9 mouse cellular contexts compared by ENCODE assay signal in genomic region chr15:78844791-78845190, GRCm38 (mm10). TPM values are rescaled to one million over a fixed set of nuclear protein-coding genes. Genes with fewer than 3 reads are reported as not detected.
A peak's percentile ranks its signal among the peaks of the same experiment; 100 is the strongest.
DNase-seq lines count a peak whose midpoint lies in the region; ATAC-seq and TF ChIP-seq lines count a peak whose summit lies in the region.
"Had no signal": no experiment of that assay in that cellular context is flagged by ENCODE, and none has a peak within 500 bp of the region (broad histone marks: within the 10 kb centered on the region; RNA-seq: fewer than 3 reads in every experiment).

No protein-coding gene starts in this region.

- no peak for TF ChIP-seq CTCF in thymus, adult 2 months (IDR thresholded peaks at IDR 0.05; ENCODE audit: borderline replicate concordance, control insufficient read depth, extremely low read depth, insufficient read depth, low read length, poor library complexity)

- no peaks in the 10 kb centered on the region; the same call in 1 of the 2 replicates for H3K36me3 ChIP-seq in heart, embryonic 11.5 days (ENCODE audit: control insufficient read depth, insufficient read depth, low read length)
- H3K36me3 ChIP-seq in kidney, embryonic 14.5 days (ENCODE audit: control insufficient read depth, insufficient read depth, low read length), result peaks cover 18% of the 10 kb centered on the region; the same call in 1 of the 2 replicates
- no peaks in the 10 kb centered on the region for H3K36me3 ChIP-seq in thymus, adult 2 months (ENCODE audit: control insufficient read depth, insufficient read depth, low read length)

- DNase-seq in MN1 (ENCODE audit: low spot score), result peak; percentile 77
- peak; percentile 93 for DNase-seq in adrenal gland, adult (ENCODE audit: inconsistent age in 2 of 2, low spot score in 1 of 2)
- peak; percentile 78 for DNase-seq in lung, postnatal 14 days
- no peak for DNase-seq in thymus, adult 2 months
- no peak for DNase-seq in left cerebral cortex, adult 18-20 months (ENCODE audit: low spot score in 2 of 2)

- H3K9me3 ChIP-seq in heart, embryonic 11.5 days (replicated peaks; ENCODE audit: control insufficient read depth, low read length), result no peaks in the 10 kb centered on the region
- no peaks in the 10 kb centered on the region for H3K9me3 ChIP-seq in kidney, embryonic 14.5 days (ENCODE audit: control insufficient read depth, low read length)

- peaks cover 44% of the 10 kb centered on the region for H3K4me1 ChIP-seq in heart, embryonic 11.5 days (ENCODE audit: control insufficient read depth, insufficient read depth, low read length)
- peaks cover 42% of the 10 kb centered on the region for H3K4me1 ChIP-seq in kidney, embryonic 14.5 days (ENCODE audit: control insufficient read depth, insufficient read depth, low read length)
- H3K4me1 ChIP-seq in thymus, adult 2 months (replicated peaks; ENCODE audit: control insufficient read depth, insufficient read depth, low read length), result peaks cover 24% of the 10 kb centered on the region

- 27% methylated on average over 9 of the region's 9 CpGs for WGBS in heart, embryonic 11.5 days (ENCODE audit: insufficient replicate concordance)
- 21% methylated on average over 9 of the region's 9 CpGs for WGBS in kidney, embryonic 14.5 days
- 79% methylated on average over 9 of the region's 9 CpGs for WGBS in thymus, adult 2 months

- TF ChIP-seq POLR2A in thymus, adult 2 months (IDR thresholded peaks at IDR 0.05; ENCODE audit: control insufficient read depth, extremely low read depth, insufficient read depth, low read length, poor library complexity), result no peak

- ATAC-seq in heart, embryonic 11.5 days (replicated peaks; ENCODE audit: insufficient number of reproducible peaks, low FRiP score, low TSS enrichment), result no peak
- no peak for ATAC-seq in kidney, embryonic 14.5 days (ENCODE audit: low FRiP score, low TSS enrichment)

- peak overlapping the region; percentile 93 for H3K27ac ChIP-seq in heart, embryonic 11.5 days (ENCODE audit: low read depth, low read length)
- peak overlapping the region; percentile 91; the same call in 1 of the 2 replicates for H3K27ac ChIP-seq in kidney, embryonic 14.5 days (ENCODE audit: low read depth, low read length)
- H3K27ac ChIP-seq in thymus, adult 2 months (ENCODE audit: control insufficient read depth, insufficient read depth, low read length), result no peak overlapping the region

- peaks cover 6% of the 10 kb centered on the region for H3K27me3 ChIP-seq in heart, embryonic 11.5 days (ENCODE audit: control insufficient read depth, insufficient read depth, low read length)
- H3K27me3 ChIP-seq in kidney, embryonic 14.5 days (ENCODE audit: control insufficient read depth, insufficient read depth, low read length), result peaks cover 8% of the 10 kb centered on the region
- peaks cover 13% of the 10 kb centered on the region for H3K27me3 ChIP-seq in thymus, adult 2 months (ENCODE audit: control insufficient read depth, insufficient read depth, low read length)

- peak overlapping the region; percentile 70 for H3K4me3 ChIP-seq in heart, embryonic 11.5 days (ENCODE audit: low read depth, low read length)
- H3K4me3 ChIP-seq in kidney, embryonic 14.5 days (ENCODE audit: low read length), result peak overlapping the region; percentile 68
- H3K4me3 ChIP-seq in thymus, adult 2 months (ENCODE audit: control insufficient read depth, insufficient read depth, low read length), result no peak overlapping the region

- peak overlapping the region; percentile 78 for H3K4me2 ChIP-seq in heart, embryonic 11.5 days
- H3K4me2 ChIP-seq in kidney, embryonic 14.5 days (replicated peaks; ENCODE audit: low read depth, low read length), result peak overlapping the region; percentile 83

- peak overlapping the region; percentile 91 for H3K9ac ChIP-seq in heart, embryonic 11.5 days (ENCODE audit: low read depth, low read length)
- H3K9ac ChIP-seq in kidney, embryonic 14.5 days (ENCODE audit: low read depth, low read length), result peak overlapping the region; percentile 89; the same call in 1 of the 2 replicates

RNA-seq across cellular contexts. Expression of gene Cdc42ep1, which starts 2.4 kb away (rescaled TPM):
- polyA plus RNA-seq in heart, embryonic 11.5 days (2014; fragmentation: Nextera tagmentation; extraction: Ambion mirVana), result 24.1 and 29.7 TPM in 2 replicates
- polyA plus RNA-seq in kidney, embryonic 14.5 days (2014; fragmentation: Nextera tagmentation; extraction: Ambion mirVana), result 28.4 and 37.9 TPM in 2 replicates
- 8.1 and 12.5 TPM in 2 replicates for polyA plus RNA-seq in thymus, adult 2 months (2012; rRNA removed)
- total RNA-seq in left cerebral cortex, adult 18-20 months (2021), result 10 to 100 TPM; 15.3 to 16.3 TPM
- total RNA-seq: common myeloid progenitor, adult 5-6 weeks had no signal

RNA-seq across cellular contexts. Expression of gene Lgals2, which starts 10.5 kb away (rescaled TPM):
- polyA plus RNA-seq in heart, embryonic 11.5 days (2014; fragmentation: Nextera tagmentation; extraction: Ambion mirVana), result 0.49 TPM in 1 of 2 replicates, not detected in the other
- polyA plus RNA-seq in kidney, embryonic 14.5 days (2014; fragmentation: Nextera tagmentation; extraction: Ambion mirVana), result 0.53 and 1.6 TPM in 2 replicates
- 2.9 and 4.8 TPM in 2 replicates for polyA plus RNA-seq in thymus, adult 2 months (2012; rRNA removed)
- not detected for total RNA-seq in left cerebral cortex, adult 18-20 months (2021)
- total RNA-seq: common myeloid progenitor, adult 5-6 weeks had no signal
- polyA plus RNA-seq: neural tube, embryonic 11.5 days had no signal

RNA-seq across cellular contexts. Expression of gene Gga1, which starts 32.2 kb away (rescaled TPM):
- 29.3 and 31.7 TPM in 2 replicates for polyA plus RNA-seq in heart, embryonic 11.5 days (2014; fragmentation: Nextera tagmentation; extraction: Ambion mirVana)
- polyA plus RNA-seq in kidney, embryonic 14.5 days (2014; fragmentation: Nextera tagmentation; extraction: Ambion mirVana), result 33.9 and 44.8 TPM in 2 replicates
- polyA plus RNA-seq in thymus, adult 2 months (2012; rRNA removed), result 137 and 155 TPM in 2 replicates
- 10 to 100 TPM; 64.6 to 67.2 TPM for total RNA-seq in left cerebral cortex, adult 18-20 months (2021)

RNA-seq across cellular contexts. Expression of gene Card10, which starts 41.9 kb away (rescaled TPM):
- 3.7 and 4.2 TPM in 2 replicates for polyA plus RNA-seq in heart, embryonic 11.5 days (2014; fragmentation: Nextera tagmentation; extraction: Ambion mirVana)
- polyA plus RNA-seq in kidney, embryonic 14.5 days (2014; fragmentation: Nextera tagmentation; extraction: Ambion mirVana), result 6.1 and 10.2 TPM in 2 replicates
- polyA plus RNA-seq in thymus, adult 2 months (2012; rRNA removed), result 12.6 and 13.0 TPM in 2 replicates
- total RNA-seq in left cerebral cortex, adult 18-20 months (2021), result 1 to 10 TPM; 4.8 to 4.9 TPM
- total RNA-seq: common myeloid progenitor, adult 5-6 weeks had no signal

RNA-seq across cellular contexts. Expression of gene Gm49510, which starts 54.7 kb away (rescaled TPM):
- 0.23 and 0.47 TPM in 2 replicates for polyA plus RNA-seq in heart, embryonic 11.5 days (2014; fragmentation: Nextera tagmentation; extraction: Ambion mirVana)
- 0.19 and 0.59 TPM in 2 replicates for polyA plus RNA-seq in kidney, embryonic 14.5 days (2014; fragmentation: Nextera tagmentation; extraction: Ambion mirVana)
- polyA plus RNA-seq in thymus, adult 2 months (2012; rRNA removed), result 0.08 and 0.14 TPM in 2 replicates
- total RNA-seq in left cerebral cortex, adult 18-20 months (2021), result under 1 TPM in 1 of 2 experiments, not detected in 1; 0.52 TPM
- total RNA-seq: common myeloid progenitor, adult 5-6 weeks had no signal

Comparison
In these comparisons a context has a peak if more than half of its experiments do, and no peak if none do; other contexts are left out.
1. DNase-seq: peak in MN1 (single experiment), adrenal gland, adult (2 of 2) and lung, postnatal 14 days (single experiment); none in thymus, adult 2 months (single experiment) and left cerebral cortex, adult 18-20 months (0 of 2).